Mouse (Mus musculus): ENCODE measurements around the gene Ppp5c.

GRCm38 (mm10) chr7:17024141-17024540 is 3.6 kb downstream of the Ppp5c start:
- no peak for TF ChIP-seq CTCF (IDR thresholded peaks at IDR 0.05; ENCODE audit: borderline replicate concordance, insufficient read depth, low read length)
- TF ChIP-seq POLR2A (IDR thresholded peaks at IDR 0.05; ENCODE audit: low read depth, low read length) = no peak
